In genomic region chr6:145865289-145865885, GRCm38 (mm10) we compare ENCODE assay signal across 8 mouse cellular contexts. TPM values are rescaled to one million over a fixed set of nuclear protein-coding genes. Genes with fewer than 3 reads are reported as not detected.
DNase-seq lines count a peak whose midpoint lies in the region; ATAC-seq lines count a peak whose summit lies in the region.

Gene Bhlhe41 (minus strand): TSS chr6:145865558.

- peak; percentile 87 for DNase-seq in layer of hippocampus, adult 11-12 months (ENCODE audit: low spot score)
- no peak for DNase-seq in layer of hippocampus, adult 9-10 months (ENCODE audit: low spot score)
- peak; percentile 85 for DNase-seq in embryo, embryonic 9.5 days (ENCODE audit: extremely low spot score)
- peak; percentile 76 for DNase-seq in kidney, adult 11 months
- peak; percentile 86 for DNase-seq in midbrain, embryonic 14.5 days
- peak; percentile 53 to 55 for DNase-seq in spleen, postnatal 36 days (ENCODE audit: low spot score in 2 of 2)

- H3K4me3 ChIP-seq in limb, embryonic 12.5 days (replicated peaks): peak within 1 kb of the TSS; percentile 64
- peak within 1 kb of the TSS; percentile 61 for H3K4me3 ChIP-seq in midbrain, embryonic 14.5 days (replicated peaks; ENCODE audit: low read depth, low read length)

- ATAC-seq in granulocyte monocyte progenitor cell, adult 5-6 weeks (replicated peaks; ENCODE audit: poor library complexity, severe bottlenecking): peak; percentile 21; the same call in 1 of the 2 replicates
- 0 out of 2 replicates have a peak, but pooled peaks have one; percentile 18 for ATAC-seq in limb, embryonic 12.5 days (ENCODE audit: insufficient number of reproducible peaks, insufficient read depth, low FRiP score, low TSS enrichment, low read depth)
- peak; percentile 49 for ATAC-seq in midbrain, embryonic 14.5 days (ENCODE audit: low FRiP score, low TSS enrichment)

- peaks cover 35% of the 10 kb centered on the region for H3K4me1 ChIP-seq in limb, embryonic 12.5 days (replicated peaks)
- peaks cover 18% of the 10 kb centered on the region for H3K4me1 ChIP-seq in midbrain, embryonic 14.5 days (ENCODE audit: control insufficient read depth, insufficient read depth, low read length)

- H3K9ac ChIP-seq in limb, embryonic 12.5 days (replicated peaks): peak within 1 kb of the TSS; percentile 51
- peak within 1 kb of the TSS; percentile 60 for H3K9ac ChIP-seq in midbrain, embryonic 14.5 days (replicated peaks; ENCODE audit: low read length)

- under 1% methylated on average over 43 of the region's 57 CpGs for WGBS in limb, embryonic 12.5 days
- WGBS in midbrain, embryonic 14.5 days: under 1% methylated on average over 54 of the region's 57 CpGs

- H3K36me3 ChIP-seq in limb, embryonic 12.5 days: no peaks in the 10 kb centered on the region
- no peaks in the 10 kb centered on the region for H3K36me3 ChIP-seq in midbrain, embryonic 14.5 days (ENCODE audit: control insufficient read depth, insufficient read depth, low read length)

- H3K27me3 ChIP-seq in limb, embryonic 12.5 days: peaks cover 71% of the 10 kb centered on the region
- peaks cover 46% of the 10 kb centered on the region for H3K27me3 ChIP-seq in midbrain, embryonic 14.5 days (ENCODE audit: control insufficient read depth, insufficient read depth, low read length)

- no peaks in the 10 kb centered on the region for H3K9me3 ChIP-seq in limb, embryonic 12.5 days
- H3K9me3 ChIP-seq in midbrain, embryonic 14.5 days (ENCODE audit: control insufficient read depth, low read length): no peaks in the 10 kb centered on the region

- no peak within 1 kb of the TSS for H3K27ac ChIP-seq in limb, embryonic 12.5 days
- peak within 1 kb of the TSS; percentile 61 for H3K27ac ChIP-seq in midbrain, embryonic 14.5 days (replicated peaks; ENCODE audit: low read depth, low read length)

- peak within 1 kb of the TSS; percentile 100 for H3K4me2 ChIP-seq in limb, embryonic 12.5 days
- peak within 1 kb of the TSS; percentile 100 for H3K4me2 ChIP-seq in midbrain, embryonic 14.5 days (ENCODE audit: low read length)

RNA-seq across cellular contexts. Expression of gene Bhlhe41, which starts in this region (rescaled TPM):
- not detected in 2 replicates for total RNA-seq in granulocyte monocyte progenitor cell, adult 5-6 weeks (2014; fragmentation: Nextera tagmentation)
- not detected in 2 replicates for total RNA-seq in granulocyte monocyte progenitor cell, adult 5-6 weeks (2017)
- 0.98 and 1.3 TPM in 2 replicates for polyA plus RNA-seq in limb, embryonic 12.5 days (2016; fragmentation: Nextera tagmentation; extraction: Ambion mirVana)
- polyA plus RNA-seq in midbrain, embryonic 14.5 days (2014; fragmentation: Nextera tagmentation; extraction: Ambion mirVana): 5.9 and 6.4 TPM in 2 replicates

Comparison
In these comparisons a context has a peak if more than half of its experiments do, and no peak if none do; other contexts are left out.
1. Peak in ATAC-seq in granulocyte monocyte progenitor cell, adult 5-6 weeks; RNA of the gene not detected or under 1 TPM.